Mouse (Mus musculus) right cerebral cortex, adult 2 months (tissue): ENCODE measurements around the gene Wnt5b.

Experiments
- DNase-seq, 2 experiments: peaks; one replicate each; pipeline ENCODE4 v3.0.0; 2021 to 2022; ENCODE audit warnings: low spot score in 2 of 2

Wnt5b gene

DNA sequence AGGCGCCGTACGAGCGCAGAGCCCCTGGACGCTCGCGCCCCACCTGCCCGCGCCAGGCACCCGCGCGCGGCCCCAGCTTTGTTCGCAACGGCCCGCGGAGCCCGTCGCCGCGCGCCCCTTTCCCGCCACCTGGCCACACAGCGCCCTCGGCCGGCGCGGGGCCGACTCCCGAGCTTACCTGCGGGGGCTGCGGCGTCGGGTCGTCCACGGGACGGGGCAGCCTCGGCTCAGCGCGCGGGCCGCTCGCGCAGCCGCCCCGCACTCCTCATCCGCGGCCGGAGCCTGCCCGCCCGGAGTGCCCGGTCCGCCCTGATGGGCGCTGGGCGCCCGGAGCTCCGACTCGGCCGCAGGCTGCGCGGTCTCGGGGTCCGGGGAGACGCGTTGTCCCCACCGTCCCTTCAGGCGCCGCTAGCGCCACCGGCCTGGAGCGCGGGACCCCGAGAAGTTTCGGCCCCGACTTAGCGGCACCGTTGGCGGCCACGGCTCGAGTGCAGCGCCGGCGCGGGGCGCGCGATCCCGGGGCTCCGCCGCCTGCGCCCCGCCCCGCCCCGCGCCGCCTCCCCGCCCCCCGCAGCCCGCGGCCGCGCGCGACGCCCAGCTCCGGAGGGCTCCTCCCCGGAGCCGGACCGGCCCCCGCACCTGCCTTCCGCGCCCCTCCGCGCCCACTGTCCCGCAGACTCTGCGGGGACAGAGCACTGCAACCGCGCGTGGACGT lies at the start of gene Wnt5b:
Wnt5b (minus strand) TSS at position 545 of the 715 bp plus-strand sequence.
- DNase-seq = no peak

DNA sequence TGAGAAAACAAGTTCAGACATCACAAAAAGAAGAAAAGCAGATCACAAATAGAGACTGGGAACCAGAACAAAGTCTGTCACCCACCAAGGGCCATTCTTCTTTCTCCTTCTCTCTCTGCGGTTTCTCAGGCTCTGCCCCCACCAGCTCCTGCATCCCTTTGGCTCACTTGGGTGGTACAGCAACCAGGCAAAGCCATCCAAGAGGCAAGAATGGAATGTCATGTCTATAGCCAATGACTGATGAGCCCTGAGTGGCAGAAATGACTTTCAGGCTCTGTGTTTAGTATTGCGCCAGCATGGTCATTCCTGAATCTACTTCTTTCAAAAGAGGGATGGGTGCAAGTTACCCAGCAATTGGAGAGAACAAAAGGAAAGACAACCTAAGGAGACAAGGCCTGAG lies 46.7 kb upstream of the Wnt5b start:
- DNase-seq = no peak

DNA sequence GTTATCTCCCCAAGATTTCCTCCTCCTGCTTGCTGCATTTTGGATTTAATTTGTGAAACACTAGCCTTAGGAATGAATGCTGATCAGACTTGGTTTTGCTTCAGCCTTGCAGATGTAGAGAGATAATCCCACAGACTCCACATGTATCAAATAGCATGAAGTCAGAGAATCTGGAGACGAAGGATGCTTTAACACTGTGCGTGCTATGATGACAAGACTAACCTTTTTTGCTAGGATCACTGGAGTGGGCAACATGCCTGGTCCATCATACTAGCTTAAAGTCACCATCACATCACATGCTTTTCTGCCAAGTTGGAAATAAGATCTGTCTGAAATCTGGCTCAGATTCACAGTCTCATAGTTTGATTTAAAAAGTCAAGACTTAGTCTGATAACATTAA lies 43.8 kb upstream of the Wnt5b start:
- DNase-seq = no peak

DNA sequence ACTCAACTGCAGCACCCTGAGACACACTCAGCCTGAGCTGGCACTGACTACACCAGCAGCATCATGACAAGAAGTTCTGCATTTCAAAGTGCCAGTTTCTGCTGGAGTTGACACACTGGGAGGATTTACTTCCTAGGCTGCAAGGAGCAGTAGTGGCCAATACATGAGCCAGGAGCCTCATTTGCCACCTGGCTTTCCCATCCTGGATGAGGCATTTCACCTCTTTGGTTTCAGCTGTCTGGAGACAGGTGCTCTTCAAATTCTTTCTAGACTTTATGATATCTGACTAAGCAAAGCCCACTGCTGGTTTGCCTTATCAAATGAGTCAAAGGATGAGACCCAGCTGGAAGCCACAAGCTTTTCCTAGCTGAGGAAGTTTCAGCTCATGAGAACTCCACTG lies 43.3 kb upstream of the Wnt5b start:
- no peak for DNase-seq

DNA sequence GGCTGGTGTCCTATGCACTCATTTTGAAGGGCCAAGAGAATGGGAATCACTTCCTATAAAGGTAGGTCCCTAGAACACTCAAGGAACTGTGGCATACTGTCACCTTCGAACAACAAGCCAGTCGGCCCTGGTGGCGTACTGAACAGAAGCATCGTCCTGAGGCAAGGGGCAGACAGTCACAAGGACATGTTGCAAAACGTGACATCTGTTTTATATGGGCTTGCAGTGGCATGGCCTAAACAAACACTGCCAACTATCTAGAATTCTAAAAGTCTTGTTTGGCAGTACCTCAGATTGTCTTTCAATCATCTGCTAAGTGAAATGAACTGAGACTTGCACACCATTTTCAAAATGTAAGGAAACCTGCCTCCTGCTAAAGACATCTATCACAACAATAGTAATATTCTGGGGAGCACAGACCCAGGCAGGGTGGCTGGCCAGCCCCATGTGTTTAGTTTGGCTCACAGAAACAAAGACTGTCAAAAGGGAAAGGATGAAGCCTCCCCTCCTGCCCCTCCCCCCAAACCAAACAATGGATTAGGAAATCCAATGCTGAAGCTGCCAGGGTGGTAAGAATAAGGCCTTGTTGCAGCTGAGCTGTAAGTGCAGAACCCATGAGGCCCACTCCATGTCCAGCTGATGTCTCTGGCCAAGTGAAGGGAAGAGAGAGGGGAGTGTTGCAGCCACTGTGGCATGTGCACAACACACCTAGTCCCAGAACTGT lies 41.7 kb upstream of the Wnt5b start:
- no peak for DNase-seq

DNA sequence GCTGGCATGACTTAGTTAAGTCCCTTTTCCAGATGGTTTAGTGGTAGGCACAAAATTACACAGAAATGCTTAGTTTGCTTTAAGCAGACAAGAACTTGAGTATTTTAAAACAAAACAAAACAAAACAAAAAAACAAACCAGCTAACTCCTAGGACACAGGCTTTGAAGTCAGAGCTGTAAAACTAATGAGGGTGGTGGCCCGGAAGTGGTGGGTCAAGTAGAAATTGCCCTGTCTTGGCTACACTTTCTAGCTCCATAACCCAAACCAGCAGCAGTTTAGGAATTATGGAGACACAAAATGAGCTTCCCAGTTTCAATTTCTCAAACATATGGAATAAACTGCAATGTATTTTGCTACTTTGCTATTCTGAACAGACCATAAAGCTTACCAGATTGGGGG lies 39.9 kb upstream of the Wnt5b start:
- DNase-seq = no peak

DNA sequence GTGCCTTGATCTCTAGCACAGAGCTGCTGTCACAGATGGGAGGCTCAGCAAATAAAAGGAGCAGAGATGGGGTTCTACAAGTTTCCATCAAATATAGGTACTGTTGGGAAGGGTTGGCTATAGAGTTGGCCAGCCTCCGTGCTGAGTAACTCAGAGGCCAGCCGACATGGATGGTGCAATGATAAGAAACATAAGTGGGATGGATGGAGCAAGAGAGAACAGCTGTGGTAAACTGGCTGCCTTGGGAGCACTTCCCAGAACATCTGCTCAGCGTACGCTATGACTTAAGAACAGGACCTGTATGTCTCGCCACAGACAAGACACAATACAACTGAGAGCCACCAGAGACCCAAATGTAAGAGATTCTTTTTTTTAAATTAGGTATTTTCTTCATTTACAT lies 39.0 kb upstream of the Wnt5b start:
- DNase-seq = no peak

DNA sequence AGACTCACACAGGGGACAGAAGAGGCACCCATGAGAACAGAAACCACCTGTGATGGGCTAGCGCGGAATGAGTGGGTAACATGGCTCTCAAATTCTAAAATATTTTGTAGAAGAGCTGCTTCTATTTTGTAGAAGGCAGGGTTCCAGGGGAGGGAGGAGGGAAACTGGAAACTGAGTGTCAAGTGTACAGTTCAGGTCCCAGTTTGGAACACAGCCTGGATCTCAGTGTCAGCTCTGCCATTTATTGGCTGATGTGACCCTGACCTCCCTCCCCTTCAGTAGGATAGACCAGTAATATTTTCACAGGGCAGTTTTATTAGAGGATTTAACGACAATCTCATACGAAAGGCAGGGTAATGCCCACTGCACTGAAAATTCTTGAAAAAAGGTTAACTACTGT lies 32.6 kb upstream of the Wnt5b start:
- DNase-seq = no peak

DNA sequence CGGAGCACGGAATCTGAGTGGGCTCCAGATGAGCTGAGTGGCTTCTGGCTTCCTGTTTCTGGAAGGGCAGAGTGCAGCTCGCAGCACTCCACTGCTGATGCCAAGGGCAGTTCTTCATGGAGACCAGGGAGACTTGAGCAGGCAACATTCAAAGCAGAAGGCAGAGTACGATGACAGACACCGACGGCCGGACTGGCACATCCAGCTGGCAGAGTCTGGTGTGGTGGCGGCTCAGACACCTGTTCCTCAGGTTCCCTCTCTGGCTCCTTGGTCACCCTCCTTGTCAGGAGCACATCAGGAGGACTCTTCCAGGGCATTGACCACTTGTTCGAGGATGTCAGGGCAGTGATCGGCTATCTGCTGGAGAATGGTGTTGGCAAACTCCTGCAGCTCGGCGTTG lies 31.2 kb upstream of the Wnt5b start:
- no peak for DNase-seq

DNA sequence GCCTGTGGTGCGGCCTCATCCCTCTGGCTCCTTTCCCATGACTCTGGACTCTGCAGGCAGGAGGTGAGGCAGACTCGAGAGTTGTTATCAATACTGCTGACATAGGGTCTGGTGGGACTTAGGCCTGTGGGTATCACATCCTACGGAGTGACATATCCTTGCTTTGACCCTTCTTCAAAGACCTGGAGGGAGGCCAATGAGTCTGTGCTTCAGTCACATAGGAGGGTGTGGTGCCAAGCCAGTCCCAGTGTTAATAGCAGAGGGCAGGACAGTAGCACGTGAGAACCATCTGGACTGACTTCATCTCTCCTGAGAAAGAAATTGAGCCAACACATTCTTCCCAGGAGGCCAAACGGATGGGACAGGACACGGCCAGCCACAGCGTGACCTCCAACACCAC lies 28.1 kb upstream of the Wnt5b start:
- no peak for DNase-seq

DNA sequence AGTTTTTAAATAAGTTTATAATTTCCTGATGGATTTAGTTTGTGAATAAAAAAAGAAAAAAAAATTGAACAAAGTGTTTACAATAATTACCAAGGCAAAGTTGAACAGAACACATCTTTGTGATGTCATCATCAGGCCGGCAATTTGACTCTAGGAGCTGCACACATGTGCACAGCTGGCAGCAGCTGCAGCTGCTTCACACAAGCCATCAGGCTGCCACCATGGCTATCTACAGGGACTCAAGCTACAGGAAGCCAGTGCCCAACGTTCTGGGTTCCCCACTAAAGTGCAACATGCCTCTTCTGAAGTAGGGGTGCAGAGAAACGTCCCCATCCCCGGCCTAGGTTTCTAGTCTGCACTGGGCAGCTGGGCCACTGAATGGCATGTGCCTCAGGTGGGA lies 26.6 kb upstream of the Wnt5b start:
- no peak for DNase-seq

DNA sequence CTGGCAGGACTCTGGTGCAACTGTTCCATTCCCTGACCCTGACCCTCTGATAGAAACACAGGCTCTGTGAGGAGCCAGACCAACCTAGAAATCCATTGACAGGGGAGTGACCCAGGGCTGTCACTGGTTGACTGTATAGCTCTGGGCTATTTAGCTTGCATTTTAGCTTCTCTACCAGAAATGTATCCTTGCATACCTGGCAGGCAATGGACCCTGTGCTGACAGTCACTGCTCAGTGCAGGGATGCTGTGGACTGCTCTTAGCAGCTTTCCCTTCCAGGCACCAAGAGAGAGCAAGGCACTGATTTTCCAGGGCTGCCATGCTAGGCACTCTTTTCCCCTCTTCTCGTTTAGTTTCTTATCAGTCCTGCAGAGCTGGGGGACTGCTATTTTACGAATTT lies 24.2 kb upstream of the Wnt5b start:
- no peak for DNase-seq

DNA sequence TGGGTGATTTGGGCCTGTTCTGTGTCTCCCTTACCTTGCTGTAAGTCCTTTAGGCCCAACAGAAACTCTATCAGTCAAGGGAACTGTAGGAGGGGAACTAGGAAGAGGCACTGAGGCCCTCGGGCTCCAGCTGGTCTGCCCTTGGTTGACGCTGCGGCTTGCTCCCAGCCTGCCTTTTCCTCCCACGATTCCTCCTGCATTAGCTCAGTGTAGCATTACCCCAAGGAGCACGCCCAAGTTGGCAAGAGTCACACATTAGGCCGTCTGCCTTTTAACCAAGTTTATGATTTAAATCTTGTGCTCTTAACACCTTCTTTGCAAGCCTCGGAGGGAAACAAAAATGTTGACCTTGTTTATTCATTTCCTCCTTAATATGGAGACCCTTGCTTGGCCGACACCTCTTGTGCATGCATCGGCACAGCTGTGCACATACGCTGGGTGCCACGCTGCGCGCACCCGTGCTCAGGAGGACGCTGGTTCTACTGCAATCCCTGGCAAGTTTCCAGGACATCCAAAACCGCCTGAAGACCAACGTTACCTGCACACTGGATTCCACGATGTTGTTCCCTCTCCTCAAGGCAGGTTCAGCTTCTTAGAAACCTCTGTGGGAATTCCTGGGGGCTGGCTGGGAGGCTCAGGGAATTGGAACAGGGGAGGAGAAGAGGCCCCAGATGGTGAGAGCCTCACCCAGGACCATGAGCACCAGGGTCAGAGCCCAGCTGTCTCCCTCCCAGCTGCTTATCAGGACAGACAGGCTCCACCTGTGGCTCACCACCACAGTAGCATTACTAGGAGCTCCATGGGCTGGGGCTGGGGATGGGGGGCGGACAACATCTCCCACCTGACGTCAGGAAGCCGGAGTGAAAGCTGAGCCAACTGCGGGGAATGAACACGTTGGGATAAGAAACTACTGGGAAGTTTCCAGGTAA lies 21.6 kb upstream of the Wnt5b start:
- no peak for DNase-seq

DNA sequence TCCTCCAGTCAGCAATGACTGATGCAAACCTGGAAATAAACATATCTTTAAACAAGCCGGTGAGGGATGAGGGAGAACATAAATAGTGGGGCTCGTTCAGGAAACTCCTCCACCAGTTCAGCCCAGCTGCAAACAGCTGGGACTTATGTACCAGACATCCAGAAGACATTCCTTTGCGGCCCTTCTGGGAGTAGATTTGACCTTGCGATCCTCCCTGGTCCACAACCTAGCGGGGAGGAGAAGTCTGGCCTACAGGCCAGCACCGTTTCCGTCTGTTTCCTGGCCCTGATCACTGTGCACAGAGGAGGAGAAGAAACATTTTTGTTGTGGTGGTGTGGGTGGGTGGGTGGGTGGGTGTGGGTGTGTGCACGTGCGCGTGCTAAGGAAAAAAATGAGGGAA lies 18.4 kb upstream of the Wnt5b start:
- no peak for DNase-seq

DNA sequence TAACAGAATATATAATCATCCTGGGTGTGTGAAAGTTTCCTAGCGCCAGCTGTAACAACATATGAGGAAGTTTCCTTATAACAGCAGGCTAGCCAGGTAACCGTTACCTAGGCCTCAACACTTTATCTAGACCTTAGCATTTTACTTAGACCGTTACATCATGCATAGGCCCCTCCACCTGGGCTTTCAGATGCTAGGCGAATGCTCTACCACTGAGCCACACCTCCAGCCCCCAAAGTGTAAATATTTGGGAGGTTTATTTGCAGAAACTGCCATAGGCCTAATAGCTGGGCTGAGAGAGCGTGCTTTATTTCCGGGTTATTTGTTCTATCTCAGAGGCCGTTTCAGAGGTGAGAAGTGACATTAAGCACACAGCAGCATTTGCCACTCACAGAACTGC lies 14.7 kb upstream of the Wnt5b start:
- no peak for DNase-seq

DNA sequence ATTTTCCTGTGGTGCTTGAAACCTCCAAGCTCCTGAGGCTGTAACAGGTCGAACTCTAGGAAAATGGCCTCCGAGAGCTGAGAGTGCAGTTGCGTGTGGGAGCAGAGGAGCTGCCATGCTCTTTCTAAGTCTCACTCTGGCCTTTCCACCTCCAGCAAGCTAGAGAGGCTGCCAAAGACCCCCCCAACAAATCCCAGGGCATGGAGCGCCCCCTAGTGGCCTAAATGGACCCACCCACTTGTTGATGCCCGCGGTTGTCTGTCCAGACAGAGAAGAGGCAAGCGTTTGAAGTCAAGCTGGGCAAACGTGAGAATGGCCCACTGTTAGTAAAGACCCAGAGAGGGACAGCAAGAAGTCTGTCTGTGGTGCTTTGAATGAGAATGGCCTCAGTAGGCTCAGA lies 10.3 kb upstream of the Wnt5b start:
- DNase-seq = no peak

DNA sequence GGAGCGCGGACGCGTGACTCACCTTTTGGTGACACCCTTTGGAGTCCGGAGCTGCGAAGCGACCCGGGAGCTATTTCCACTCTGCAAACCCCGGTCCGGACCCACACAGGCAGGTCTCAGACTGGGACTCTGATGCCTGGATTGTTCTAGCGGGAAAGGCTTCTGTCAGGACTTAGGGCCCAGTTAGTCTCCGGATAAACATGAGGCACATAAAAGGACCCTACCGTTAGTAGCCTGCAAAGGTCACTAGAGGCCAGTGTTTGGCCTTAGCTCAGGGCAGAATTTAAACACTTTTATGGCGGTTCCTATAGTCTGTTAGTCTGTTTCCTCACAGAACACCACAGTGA lies 344 bp upstream of the Wnt5b start:
- peak in 1 of 2 experiments; percentile 15 for DNase-seq

DNA sequence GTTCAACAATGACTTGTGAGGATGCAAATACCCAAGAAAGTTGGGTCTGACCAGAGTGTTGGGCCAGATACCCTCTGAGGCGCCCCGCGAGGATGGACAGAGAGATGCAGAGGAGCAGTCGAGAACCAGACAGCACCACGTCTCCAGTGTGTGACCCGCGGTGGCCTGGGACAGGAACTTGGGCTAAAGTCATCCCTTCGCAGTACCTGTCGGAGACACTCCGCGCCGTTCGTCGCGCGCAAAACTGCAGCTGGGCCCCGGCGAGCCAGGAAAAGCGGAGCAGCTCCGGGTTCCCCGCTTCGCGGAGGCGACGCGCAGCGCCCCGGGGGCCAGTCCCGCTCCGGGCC lies 718 bp downstream of the Wnt5b start:
- no peak for DNase-seq

DNA sequence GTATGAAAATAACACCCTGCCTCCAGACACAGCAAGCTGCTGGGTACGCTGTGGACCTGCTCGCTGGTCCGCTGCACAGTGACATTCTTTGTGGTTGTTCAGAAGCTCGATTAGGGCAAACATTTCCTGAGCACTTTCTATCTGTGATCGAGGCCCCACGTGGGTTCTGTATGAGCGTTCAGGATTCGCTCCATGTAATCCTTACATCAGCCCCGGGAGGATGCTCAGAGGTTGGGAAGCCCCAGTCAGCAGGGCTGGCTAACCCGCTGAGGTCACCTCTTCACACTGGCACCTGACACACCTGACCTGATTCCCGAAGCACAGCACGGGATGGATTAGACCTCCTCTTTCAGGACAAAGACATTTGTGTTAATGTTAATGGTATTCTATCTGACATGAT lies 8.3 kb downstream of the Wnt5b start:
- DNase-seq = no peak

DNA sequence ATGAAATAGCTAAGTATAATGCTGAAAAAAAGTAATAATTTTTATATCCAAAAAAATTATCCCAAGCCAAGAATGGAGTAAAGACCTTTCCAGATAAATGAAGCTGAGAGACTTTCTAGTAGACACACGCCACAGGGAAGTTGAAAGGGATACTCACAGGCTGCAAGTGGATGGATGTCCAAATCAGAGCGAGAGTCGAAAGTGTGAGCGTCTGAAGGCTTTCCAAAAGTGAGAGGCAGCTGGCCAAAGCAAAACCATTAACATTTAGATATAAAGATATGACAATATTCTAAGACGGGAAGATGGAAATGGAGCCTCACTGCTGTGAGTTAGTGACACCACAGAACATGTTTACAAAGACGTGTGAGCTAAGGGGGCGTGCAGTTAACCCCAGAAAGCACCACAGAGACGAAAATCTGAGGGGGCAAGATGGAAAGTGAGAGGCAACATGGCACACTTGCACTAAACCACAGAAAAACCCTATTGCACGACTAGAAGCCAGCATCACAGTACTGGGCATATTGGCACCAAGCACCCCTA lies 10.9 kb downstream of the Wnt5b start:
- no peak for DNase-seq

DNA sequence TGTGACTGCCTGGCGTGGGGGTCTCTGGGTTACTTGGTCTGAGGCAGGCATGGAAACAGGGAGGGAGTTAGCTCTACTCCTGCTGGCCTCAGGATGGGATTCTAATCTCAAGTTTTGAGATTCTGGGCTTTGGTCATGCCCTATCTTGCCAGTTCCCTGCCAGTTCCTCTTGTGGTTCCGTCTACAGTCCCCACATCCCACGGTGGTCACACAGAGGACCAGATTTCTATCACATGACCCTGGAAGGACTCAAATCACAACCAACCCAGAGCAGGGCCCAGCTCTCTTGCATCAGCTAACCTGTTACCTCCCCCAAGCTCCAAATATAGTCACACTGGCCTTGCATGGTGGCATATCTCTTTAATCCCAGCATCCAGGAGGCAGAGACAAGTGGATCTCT lies 14.5 kb downstream of the Wnt5b start:
- DNase-seq = no peak

DNA sequence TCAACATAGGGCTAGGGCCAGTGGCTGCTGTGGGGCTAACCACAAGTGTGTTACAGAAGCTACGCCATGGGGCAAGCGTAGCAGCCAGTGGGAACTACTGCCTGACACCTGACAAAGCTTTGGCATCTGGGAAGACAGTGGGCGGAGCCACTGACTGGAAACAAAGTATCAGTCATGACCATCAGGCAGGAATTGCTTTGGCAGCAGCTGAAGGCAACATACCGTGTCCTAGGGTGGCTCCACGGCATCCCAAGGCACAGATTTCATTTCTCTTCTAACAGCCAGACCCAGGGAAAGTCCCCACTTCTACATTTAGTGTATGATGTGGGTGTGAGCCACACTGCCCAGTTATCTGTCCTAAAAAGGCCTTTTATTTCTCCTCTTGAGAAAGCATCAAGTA lies 17.6 kb downstream of the Wnt5b start:
- no peak for DNase-seq
